Mouse (Mus musculus) heart, embryonic 13.5 days (tissue): ENCODE data around the gene Lctl. TPM values are rescaled to one million over a fixed set of nuclear protein-coding genes. Genes with fewer than 3 reads are reported as not detected.
"Not testable (repeated sequence)": the region's sequence is repeated elsewhere in the genome, so short reads cannot be mapped to it uniquely, and the experiment has no call there.

Experiments
- ATAC-seq: fragments of 200-750 bp; cut with Nextera tagmentation; 2 replicates; pipeline ENCODE4 v1.8.0; 2017; ENCODE audit warnings: moderate TSS enrichment; ENCODE audit not compliant: insufficient number of reproducible peaks, low FRiP score, low TSS enrichment; ENCODE audit errors: extremely low read depth
- H3K27ac ChIP-seq: fragments of 300-500 bp; sonication (generic); replicated peaks from 2 replicates; pipeline ENCODE4 v1.5.1; 2015; ENCODE audit warnings: moderate library complexity, mild to moderate bottlenecking, inconsistent platforms
- H3K27me3 ChIP-seq: fragments of 300-500 bp; sonication (generic); replicated peaks from 2 replicates; pipeline ENCODE4 v1.6.1; 2015; ENCODE audit warnings: mild to moderate bottlenecking, inconsistent platforms
- H3K36me3 ChIP-seq: fragments of 300-500 bp; sonication (generic); 2 replicates; pipeline ENCODE4 v1.6.1; 2015; ENCODE audit warnings: mild to moderate bottlenecking, inconsistent platforms
- H3K4me1 ChIP-seq: fragments of 300-500 bp; sonication (generic); 2 replicates; pipeline ENCODE4 v1.6.1; 2015; ENCODE audit warnings: inconsistent platforms
- H3K4me2 ChIP-seq: fragments of 300-500 bp; sonication (generic); 2 replicates; pipeline ENCODE4 v1.6.1; 2015; ENCODE audit warnings: inconsistent platforms, mild to moderate bottlenecking, moderate library complexity
- H3K4me3 ChIP-seq: fragments of 300-500 bp; sonication (generic); 2 replicates; pipeline ENCODE4 v1.5.1; 2015; ENCODE audit warnings: moderate library complexity, mild to moderate bottlenecking, inconsistent platforms
- H3K9ac ChIP-seq: fragments of 300-500 bp; sonication (generic); 2 replicates; pipeline ENCODE4 v1.6.1; 2015; ENCODE audit warnings: inconsistent platforms, mild to moderate bottlenecking, moderate library complexity
- H3K9me3 ChIP-seq: fragments of 300-500 bp; sonication (generic); 2 replicates; pipeline ENCODE4 v1.6.1; 2016; ENCODE audit warnings: inconsistent platforms
- WGBS: fragments of 180-500 bp; shearing (Covaris S2); methylation state at CpG from one replicate; pipeline ENCODE4 v1.1.7; 2015; ENCODE audit warnings: mixed read lengths; 5-methylcytosine and 5-hydroxymethylcytosine counted together
- polyA plus RNA-seq: library from polyadenylated mRNA; unstranded; fragments of >200 nt; fragmentation: Nextera tagmentation; extraction: Ambion mirVana; gene quantifications from 2 replicates; pipeline ENCODE4 v1.2.1, GENCODE M21; 2015

Lctl gene
- polyA plus RNA-seq, 1 experiment from 2014 or later: not detected

GRCm38 (mm10) chr9:64120584-64121277 is 3.8 kb downstream of the Lctl start:
- H3K4me2 ChIP-seq: no peak overlapping the region
- no peak overlapping the region for H3K9ac ChIP-seq
- no peaks in the 10 kb centered on the region for H3K27me3 ChIP-seq
- ATAC-seq: no peak
- WGBS: 34% methylated on average over 11 of the region's 11 CpGs
- no peak overlapping the region for H3K4me3 ChIP-seq
- H3K9me3 ChIP-seq: no peaks in the 10 kb centered on the region
- no peaks in the 10 kb centered on the region for H3K36me3 ChIP-seq
- H3K27ac ChIP-seq: 0 out of 2 replicates have a peak overlapping the region, but pooled peaks have one; percentile 7
- H3K4me1 ChIP-seq: peaks cover 22% of the 10 kb centered on the region

- Histone ChIP-seq H3K9ac (no peak overlapping the region), H3K36me3 (no peaks in the 10 kb centered on the region), H3K4me1 (peaks cover 18% of the 10 kb centered on the region), H3K4me3 (no peak overlapping the region), H3K27me3 (no peaks in the 10 kb centered on the region), H3K27ac (no peak overlapping the region), H3K9me3 (no peaks in the 10 kb centered on the region), H3K4me2 (no peak overlapping the region)
- WGBS: 84% methylated on average over 10 of the region's 10 CpGs
- no peak for ATAC-seq
These were observed 5.7 kb downstream of the Lctl start for GRCm38 (mm10) chr9:64122601-64123000.

- not testable (repeated sequence) for ATAC-seq, H3K36me3 ChIP-seq, H3K27ac ChIP-seq, H3K9ac ChIP-seq, H3K9me3 ChIP-seq, H3K4me2 ChIP-seq, H3K4me3 ChIP-seq, H3K27me3 ChIP-seq
- peaks cover 18% of the 10 kb centered on the region for H3K4me1 ChIP-seq
- 62% methylated on average over 3 of the region's 3 CpGs for WGBS
These were observed 7.9 kb downstream of the Lctl start for GRCm38 (mm10) chr9:64124846-64125245.

DNA sequence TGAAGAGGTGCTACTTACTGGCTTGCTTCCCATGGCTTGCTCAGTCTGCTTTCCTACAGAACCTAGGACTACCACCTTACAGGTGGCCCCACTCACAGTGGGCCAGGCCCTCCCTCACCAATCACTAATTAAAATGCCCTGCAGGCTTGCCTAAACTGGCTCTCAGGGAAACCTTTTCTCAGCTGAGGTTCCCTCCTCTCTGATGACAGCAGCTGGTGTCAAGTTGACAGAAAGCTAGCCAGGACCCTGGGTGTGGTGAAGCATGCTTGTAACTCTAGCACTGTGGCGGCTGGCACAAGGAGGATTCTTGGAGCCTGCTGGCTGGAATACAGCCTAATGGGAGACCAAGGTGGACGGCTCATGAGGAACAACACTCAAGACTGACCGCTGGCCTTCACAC is 8.4 kb downstream of the Lctl start:
- Histone ChIP-seq H3K36me3 (no peaks in the 10 kb centered on the region), H3K4me1 (peaks cover 18% of the 10 kb centered on the region), H3K4me2 (no peak overlapping the region), H3K4me3 (no peak overlapping the region), H3K27me3 (no peaks in the 10 kb centered on the region), H3K27ac (no peak overlapping the region; the same call in 1 of the 2 replicates), H3K9ac (0 out of 2 replicates have a peak overlapping the region, but pooled peaks have one; percentile 47), H3K9me3 (no peaks in the 10 kb centered on the region)
- ATAC-seq: no peak
- 41% methylated on average over 3 of the region's 3 CpGs for WGBS

DNA sequence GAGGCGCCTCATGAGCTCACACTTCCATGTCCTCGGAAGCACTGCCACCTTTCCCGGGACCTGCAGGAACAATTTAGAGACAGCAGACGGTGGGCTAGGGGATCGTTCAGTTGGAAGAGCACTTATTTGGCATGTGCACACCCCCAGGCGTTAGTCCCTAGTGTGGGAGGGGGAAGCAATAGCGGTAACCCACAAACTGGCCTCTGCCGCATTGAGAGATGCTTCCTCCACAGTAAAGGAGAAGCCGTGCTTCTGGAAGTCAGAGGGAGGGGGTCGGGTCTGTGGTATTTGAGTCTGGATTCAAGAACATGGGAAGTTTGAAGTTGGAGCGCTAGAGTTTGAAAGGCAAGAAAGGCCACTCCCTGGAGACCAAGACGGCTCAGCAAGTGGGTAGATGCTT is 9.2 kb downstream of the Lctl start:
- peak overlapping the region; percentile 28 for H3K4me2 ChIP-seq

GRCm38 (mm10) chr9:64131623-64132022 is 14.7 kb downstream of the Lctl start:
- Histone ChIP-seq H3K36me3 (peaks cover 11% of the 10 kb centered on the region), H3K27ac (no peak overlapping the region), H3K9me3 (no peaks in the 10 kb centered on the region), H3K9ac (no peak overlapping the region), H3K4me2 (no peak overlapping the region), H3K27me3 (no peaks in the 10 kb centered on the region), H3K4me1 (no peaks in the 10 kb centered on the region), H3K4me3 (no peak overlapping the region)
- WGBS: 79% methylated on average over 6 of the region's 6 CpGs
- ATAC-seq: no peak

More for the DNA sequence above, 9.2 kb downstream of the Lctl start:
- WGBS: 48% methylated on average over 12 of the region's 12 CpGs
- Histone ChIP-seq H3K27ac (no peak overlapping the region), H3K4me1 (peaks cover 18% of the 10 kb centered on the region), H3K9ac (peak overlapping the region; percentile 47; the same call in 1 of the 2 replicates), H3K4me3 (no peak overlapping the region), H3K36me3 (no peaks in the 10 kb centered on the region), H3K9me3 (no peaks in the 10 kb centered on the region), H3K27me3 (no peaks in the 10 kb centered on the region)
- no peak for ATAC-seq

DNA sequence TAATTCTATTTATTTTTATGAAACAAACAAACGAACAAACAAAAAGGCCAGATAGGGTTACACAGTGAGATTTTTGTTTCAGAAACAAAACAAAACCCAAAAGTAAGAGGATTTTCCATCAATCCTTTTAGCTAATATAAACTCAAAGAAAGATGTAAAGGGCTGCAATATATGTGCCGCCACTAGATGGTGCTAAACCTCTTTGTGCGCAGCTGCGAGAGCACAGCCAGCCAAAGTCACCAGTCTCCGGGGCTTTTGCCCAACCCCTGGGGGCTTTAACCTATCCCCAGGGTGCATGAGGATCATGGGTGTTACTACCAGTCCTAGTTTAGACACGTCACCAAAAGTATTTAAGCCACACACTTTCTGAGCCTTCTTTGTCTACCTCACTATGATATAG is 21.9 kb downstream of the Lctl start:
- ATAC-seq, H3K9ac ChIP-seq, H3K4me1 ChIP-seq, H3K27ac ChIP-seq, H3K4me2 ChIP-seq, H3K4me3 ChIP-seq, H3K9me3 ChIP-seq, H3K27me3 ChIP-seq: not testable (repeated sequence)
- 5% methylated on average over 6 of the region's 6 CpGs for WGBS
- H3K36me3 ChIP-seq: peaks cover 69% of the 10 kb centered on the region

DNA sequence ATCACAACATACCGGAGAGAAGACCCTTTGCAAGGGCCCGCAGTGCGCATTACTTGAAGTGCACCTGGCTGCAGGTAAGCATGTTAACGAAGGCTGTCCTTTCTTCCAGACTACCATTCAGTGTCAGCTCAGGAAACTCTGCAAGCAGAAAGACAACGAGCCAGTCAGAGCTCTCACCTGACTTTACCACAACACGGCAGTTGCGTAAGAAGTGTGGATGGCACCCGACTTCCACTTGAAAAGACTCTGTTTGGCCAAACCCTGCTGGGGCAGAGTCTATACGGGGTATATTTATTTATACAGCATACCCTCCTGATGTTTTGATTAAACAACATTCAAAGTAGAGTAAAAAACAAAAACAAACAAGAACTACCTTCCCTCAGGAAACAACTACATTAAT is 22.9 kb downstream of the Lctl start:
- H3K27me3 ChIP-seq: no peaks in the 10 kb centered on the region
- ATAC-seq: no peak
- H3K4me2 ChIP-seq: no peak overlapping the region
- WGBS: 88% methylated on average over 9 of the region's 9 CpGs
- no peaks in the 10 kb centered on the region for H3K9me3 ChIP-seq
- no peak overlapping the region for H3K4me3 ChIP-seq
- H3K36me3 ChIP-seq: peaks cover 77% of the 10 kb centered on the region
- no peak overlapping the region for H3K9ac ChIP-seq
- no peaks in the 10 kb centered on the region for H3K4me1 ChIP-seq
- no peak overlapping the region for H3K27ac ChIP-seq

DNA sequence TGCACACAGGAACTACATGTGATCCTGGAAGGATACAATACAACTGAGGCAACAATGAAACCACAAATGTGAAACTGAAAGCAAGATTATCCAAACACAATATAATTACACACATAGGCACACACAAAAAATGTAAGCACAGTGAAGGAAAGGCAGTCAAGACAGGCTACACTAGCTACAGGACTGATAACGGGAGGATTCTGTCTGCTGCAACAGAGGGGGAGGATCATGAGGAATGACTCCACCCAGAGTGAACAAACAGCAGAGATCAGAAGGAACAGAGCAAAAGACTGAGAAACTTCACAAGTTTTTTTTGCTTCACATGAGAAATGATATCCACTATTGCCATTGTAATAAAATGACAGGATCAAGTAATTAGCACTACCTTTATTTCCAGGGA is 39.7 kb downstream of the Lctl start:
- no peaks in the 10 kb centered on the region for H3K4me1 ChIP-seq
- no peak overlapping the region for H3K4me3 ChIP-seq
- no peak overlapping the region for H3K4me2 ChIP-seq
- H3K9me3 ChIP-seq: no peaks in the 10 kb centered on the region
- WGBS: 57% methylated on average over 1 of the region's 1 CpGs
- peaks cover 94% of the 10 kb centered on the region for H3K36me3 ChIP-seq
- no peaks in the 10 kb centered on the region for H3K27me3 ChIP-seq
- no peak for ATAC-seq
- H3K27ac ChIP-seq: no peak overlapping the region
- no peak overlapping the region for H3K9ac ChIP-seq

- no peak for ATAC-seq
- H3K27ac ChIP-seq: no peak overlapping the region
- H3K9me3 ChIP-seq: no peaks in the 10 kb centered on the region
- no peak overlapping the region for H3K4me3 ChIP-seq
- WGBS: 90% methylated on average over 5 of the region's 5 CpGs
- H3K9ac ChIP-seq: no peak overlapping the region
- no peaks in the 10 kb centered on the region for H3K4me1 ChIP-seq
- H3K36me3 ChIP-seq: peaks cover 91% of the 10 kb centered on the region
- H3K27me3 ChIP-seq: no peaks in the 10 kb centered on the region
- no peak overlapping the region for H3K4me2 ChIP-seq
These were observed 43.5 kb downstream of the Lctl start for GRCm38 (mm10) chr9:64160471-64160870.

- 86% methylated on average over 3 of the region's 3 CpGs for WGBS
- not testable (repeated sequence) for H3K9ac ChIP-seq, ATAC-seq, H3K4me2 ChIP-seq, H3K27ac ChIP-seq, H3K27me3 ChIP-seq, H3K4me3 ChIP-seq, H3K9me3 ChIP-seq
- H3K36me3 ChIP-seq: peaks cover 31% of the 10 kb centered on the region
- peaks cover 26% of the 10 kb centered on the region for H3K4me1 ChIP-seq
These were observed 53.0 kb downstream of the Lctl start for GRCm38 (mm10) chr9:64169967-64170366.

- Histone ChIP-seq H3K36me3 (peaks cover 38% of the 10 kb centered on the region), H3K27ac (peak overlapping the region; percentile 90), H3K9me3 (no peaks in the 10 kb centered on the region), H3K4me1 (peaks cover 33% of the 10 kb centered on the region), H3K9ac (peak overlapping the region; percentile 97), H3K4me3 (peak overlapping the region; percentile 95), H3K27me3 (no peaks in the 10 kb centered on the region), H3K4me2 (peak overlapping the region; percentile 86)
- 2% methylated on average over 18 of the region's 18 CpGs for WGBS
- ATAC-seq: no peak
These were observed 55.3 kb downstream of the Lctl start for GRCm38 (mm10) chr9:64172145-64172815.
